Mouse (Mus musculus): ENCODE measurements around the gene Etfa. TPM values are rescaled to one million over a fixed set of nuclear protein-coding genes. Genes with fewer than 3 reads are reported as not detected.

The Etfa gene
- polyA plus RNA-seq, 1 experiment from 2014 or later, result 466 TPM

DNA sequence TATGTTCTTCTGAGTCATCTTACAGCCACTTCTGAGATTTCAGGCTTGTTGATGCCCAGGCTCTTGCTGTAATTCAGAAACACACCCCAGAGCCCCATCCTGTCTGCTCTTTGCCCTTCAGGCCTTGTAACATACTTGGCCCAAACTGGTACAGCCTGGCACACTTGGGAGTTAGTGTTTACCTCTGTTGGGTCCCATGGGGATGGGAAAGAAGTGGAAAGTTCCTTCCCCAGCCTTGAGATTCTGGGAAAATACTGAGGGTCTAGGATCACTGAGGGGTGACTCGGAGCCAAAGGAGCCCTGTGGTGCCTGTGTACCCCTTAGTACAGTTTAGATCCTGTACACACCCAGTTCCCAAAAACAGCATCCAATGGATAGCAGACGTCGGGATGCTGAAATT, 90.3 kb downstream of the Etfa start:
- Histone ChIP-seq H3K4me3 (ENCODE audit: low read depth, low read length) (no peak overlapping the region), H3K27me3 (ENCODE audit: insufficient read depth, low read length) (no peaks in the 10 kb centered on the region), H3K27ac (ENCODE audit: low read depth) (no peak overlapping the region), H3K36me3 (replicated peaks; ENCODE audit: insufficient read depth, low read length) (no peaks in the 10 kb centered on the region), H3K4me2 (ENCODE audit: low read depth, low read length) (no peak overlapping the region), H3K9ac (replicated peaks) (no peak overlapping the region), H3K4me1 (ENCODE audit: insufficient read depth) (no peaks in the 10 kb centered on the region), H3K9me3 (ENCODE audit: low read length) (no peaks in the 10 kb centered on the region)
- TF ChIP-seq EP300 (IDR thresholded peaks at IDR 0.05; ENCODE audit: low read depth), result no peak
- no peak for TF ChIP-seq CTCF (IDR thresholded peaks at IDR 0.05; ENCODE audit: low read depth)
- ATAC-seq (no peak), DNase-seq (no peak)
- 76% methylated on average over 3 of the region's 3 CpGs for WGBS (ENCODE audit: insufficient replicate concordance)

DNA sequence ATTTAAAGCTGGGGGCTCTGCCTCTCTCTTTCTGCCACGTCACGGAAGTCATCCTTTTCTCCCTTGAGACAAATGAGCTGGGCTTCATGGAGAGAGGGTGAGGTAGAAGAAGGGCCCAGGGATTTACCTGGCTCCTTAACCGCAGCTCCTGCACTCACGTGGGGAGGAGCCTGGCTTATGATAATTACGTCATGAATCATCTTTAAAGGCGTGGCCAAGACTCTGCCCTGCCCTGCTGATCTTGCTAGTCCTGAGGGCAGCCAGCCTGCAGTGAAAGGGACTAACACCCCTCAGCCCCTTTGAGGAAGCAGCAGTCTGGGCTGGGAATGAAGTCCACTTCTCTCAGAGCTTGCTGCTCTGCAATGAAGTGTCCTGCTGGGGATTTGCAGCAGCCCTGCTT, 100.9 kb downstream of the Etfa start:
- DNase-seq, result no peak
- Histone ChIP-seq H3K4me2 (ENCODE audit: low read depth, low read length) (no peak overlapping the region), H3K9me3 (ENCODE audit: low read length) (no peaks in the 10 kb centered on the region), H3K27ac (ENCODE audit: low read depth) (no peak overlapping the region), H3K27me3 (ENCODE audit: insufficient read depth, low read length) (no peaks in the 10 kb centered on the region), H3K4me3 (ENCODE audit: low read depth, low read length) (no peak overlapping the region), H3K9ac (replicated peaks) (no peak overlapping the region), H3K4me1 (ENCODE audit: insufficient read depth) (no peaks in the 10 kb centered on the region), H3K36me3 (replicated peaks; ENCODE audit: insufficient read depth, low read length) (no peaks in the 10 kb centered on the region)
- TF ChIP-seq CTCF (IDR thresholded peaks at IDR 0.05; ENCODE audit: low read depth), result no peak
- no peak for ATAC-seq
- 40% methylated on average over 6 of the region's 6 CpGs for whole genome bisulfite sequencing (ENCODE audit: insufficient replicate concordance)

DNA sequence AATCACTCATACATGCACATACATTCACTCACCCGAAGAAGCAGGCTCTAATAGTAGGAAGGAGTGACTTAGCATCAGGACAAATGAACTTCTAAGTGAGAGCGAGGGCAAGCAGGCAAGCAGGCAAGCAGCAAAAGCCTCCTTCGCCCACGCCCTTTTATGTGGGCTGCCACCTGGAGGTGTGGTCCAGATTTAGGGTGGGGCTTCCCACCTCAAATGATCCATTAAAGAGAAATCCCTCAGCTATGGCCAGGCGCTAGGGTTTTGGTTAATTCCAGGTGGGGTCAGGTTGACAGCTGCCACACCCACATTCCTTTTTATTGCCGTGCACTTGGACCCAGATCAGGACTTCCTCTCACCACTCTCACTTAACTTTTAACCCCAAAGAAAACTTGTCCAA, 101.6 kb downstream of the Etfa start:
- no peak overlapping the region for H3K9ac ChIP-seq (replicated peaks)
- DNase-seq (no peak), ATAC-seq (no peak)
- WGBS (ENCODE audit: insufficient replicate concordance), result 46% methylated on average over 6 of the region's 6 CpGs
- H3K4me2 ChIP-seq (ENCODE audit: low read depth, low read length), result no peak overlapping the region
- no peaks in the 10 kb centered on the region for H3K9me3 ChIP-seq (ENCODE audit: low read length)
- H3K27me3 ChIP-seq (ENCODE audit: insufficient read depth, low read length), result no peaks in the 10 kb centered on the region
- H3K4me3 ChIP-seq (ENCODE audit: low read depth, low read length), result no peak overlapping the region
- TF ChIP-seq CTCF (IDR thresholded peaks at IDR 0.05; ENCODE audit: low read depth) (no peak), EP300 (IDR thresholded peaks at IDR 0.05; ENCODE audit: low read depth) (no peak)
- no peaks in the 10 kb centered on the region for H3K4me1 ChIP-seq (ENCODE audit: insufficient read depth)
- H3K36me3 ChIP-seq (replicated peaks; ENCODE audit: insufficient read depth, low read length), result no peaks in the 10 kb centered on the region
- no peak overlapping the region for H3K27ac ChIP-seq (ENCODE audit: low read depth)

DNA sequence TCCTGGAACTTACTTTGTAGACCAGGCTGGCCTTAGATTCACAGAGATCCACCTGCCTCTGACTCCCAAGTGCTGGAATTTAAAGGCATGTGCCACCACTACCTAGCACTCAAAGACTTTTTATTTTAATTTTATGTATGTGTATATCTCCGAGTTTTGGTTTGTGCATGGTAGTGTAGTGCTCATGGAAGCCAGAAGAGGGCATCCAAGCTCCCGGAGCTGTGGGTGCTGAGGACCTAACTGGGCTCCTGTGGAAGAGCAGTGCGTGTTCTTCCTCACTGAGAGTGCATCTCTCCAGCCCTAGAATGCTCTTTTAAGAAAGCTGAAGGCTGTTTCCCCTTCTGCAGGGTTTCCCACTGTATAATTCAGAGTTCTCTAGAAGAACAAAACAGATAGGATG, 102.2 kb downstream of the Etfa start:
- no peak for ATAC-seq
- TF ChIP-seq CTCF (IDR thresholded peaks at IDR 0.05; ENCODE audit: low read depth) (peak; percentile 35; the same call in 1 of the 2 replicates), EP300 (IDR thresholded peaks at IDR 0.05; ENCODE audit: low read depth) (no peak)

DNA sequence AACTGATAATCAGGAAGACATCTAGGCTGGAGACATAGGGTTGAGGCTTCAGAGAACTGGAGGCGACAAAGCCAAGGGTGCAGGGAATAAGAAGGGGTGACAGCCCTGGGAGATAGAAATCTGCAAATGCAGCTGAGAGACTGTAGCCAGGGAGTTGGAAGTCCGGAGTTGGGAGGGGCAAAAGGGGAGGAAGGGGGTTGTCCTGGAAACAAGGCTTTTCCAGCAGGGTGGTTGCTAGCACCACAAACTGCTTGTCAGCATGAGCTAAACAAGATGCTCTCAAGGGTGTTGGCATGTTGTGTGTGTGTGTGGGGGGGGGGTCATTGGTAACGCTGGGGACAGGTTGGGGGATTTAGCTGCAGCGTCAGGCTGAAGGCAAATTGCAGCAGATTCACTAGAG, 103.2 kb downstream of the Etfa start:
- no peak overlapping the region for H3K4me3 ChIP-seq (ENCODE audit: low read depth, low read length)
- no peaks in the 10 kb centered on the region for H3K9me3 ChIP-seq (ENCODE audit: low read length)
- ATAC-seq (no peak), DNase-seq (no peak)
- no peaks in the 10 kb centered on the region for H3K27me3 ChIP-seq (ENCODE audit: insufficient read depth, low read length)
- no peaks in the 10 kb centered on the region for H3K4me1 ChIP-seq (ENCODE audit: insufficient read depth)
- no peak overlapping the region for H3K27ac ChIP-seq (ENCODE audit: low read depth)
- H3K4me2 ChIP-seq (ENCODE audit: low read depth, low read length), result no peak overlapping the region
- H3K9ac ChIP-seq (replicated peaks), result no peak overlapping the region
- no peaks in the 10 kb centered on the region for H3K36me3 ChIP-seq (replicated peaks; ENCODE audit: insufficient read depth, low read length)
- WGBS (ENCODE audit: insufficient replicate concordance), result 53% methylated on average over 4 of the region's 4 CpGs
- TF ChIP-seq EP300 (IDR thresholded peaks at IDR 0.05; ENCODE audit: low read depth) (no peak), CTCF (IDR thresholded peaks at IDR 0.05; ENCODE audit: low read depth) (no peak)

More for the DNA sequence above, 102.2 kb downstream of the Etfa start:
- Histone ChIP-seq H3K9ac (replicated peaks) (no peak overlapping the region), H3K4me2 (ENCODE audit: low read depth, low read length) (no peak overlapping the region), H3K27me3 (ENCODE audit: insufficient read depth, low read length) (no peaks in the 10 kb centered on the region), H3K4me3 (ENCODE audit: low read depth, low read length) (no peak overlapping the region), H3K4me1 (ENCODE audit: insufficient read depth) (no peaks in the 10 kb centered on the region), H3K27ac (ENCODE audit: low read depth) (no peak overlapping the region), H3K9me3 (ENCODE audit: low read length) (no peaks in the 10 kb centered on the region), H3K36me3 (replicated peaks; ENCODE audit: insufficient read depth, low read length) (no peaks in the 10 kb centered on the region)
- 40% methylated on average over 3 of the region's 3 CpGs for WGBS (ENCODE audit: insufficient replicate concordance)
- DNase-seq, result no peak

DNA sequence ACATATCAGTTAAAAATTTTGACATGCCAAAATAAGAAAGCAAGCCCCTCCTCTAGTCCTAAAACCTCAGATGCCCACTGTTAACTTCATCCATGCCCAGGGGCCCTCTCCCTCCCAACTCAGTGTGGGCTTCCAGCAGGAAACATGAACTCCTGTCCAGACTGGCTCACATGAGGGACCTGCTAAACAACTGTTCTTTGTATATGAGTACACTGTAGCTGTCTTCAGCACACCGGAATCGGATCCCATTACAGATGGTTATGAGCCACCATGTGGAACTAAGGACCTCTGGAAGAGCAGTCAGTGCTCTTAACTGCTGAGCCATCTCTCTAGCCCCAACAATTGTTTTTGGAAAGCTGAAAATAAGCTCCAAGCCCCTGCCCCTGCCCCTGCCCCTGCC, 105.3 kb downstream of the Etfa start:
- no peaks in the 10 kb centered on the region for H3K36me3 ChIP-seq (replicated peaks; ENCODE audit: insufficient read depth, low read length)
- no peak overlapping the region for H3K9ac ChIP-seq (replicated peaks)
- H3K4me1 ChIP-seq (ENCODE audit: insufficient read depth), result no peaks in the 10 kb centered on the region
- no peak overlapping the region for H3K27ac ChIP-seq (ENCODE audit: low read depth)
- DNase-seq (no peak), ATAC-seq (no peak)
- no peaks in the 10 kb centered on the region for H3K9me3 ChIP-seq (ENCODE audit: low read length)
- H3K4me3 ChIP-seq (ENCODE audit: low read depth, low read length), result no peak overlapping the region
- 84% methylated on average over 2 of the region's 2 CpGs for WGBS (ENCODE audit: insufficient replicate concordance)
- no peak overlapping the region for H3K4me2 ChIP-seq (ENCODE audit: low read depth, low read length)
- no peaks in the 10 kb centered on the region for H3K27me3 ChIP-seq (ENCODE audit: insufficient read depth, low read length)
- no peak for TF ChIP-seq EP300 (IDR thresholded peaks at IDR 0.05; ENCODE audit: low read depth)
- TF ChIP-seq CTCF (IDR thresholded peaks at IDR 0.05; ENCODE audit: low read depth), result no peak
